Mouse (Mus musculus) kidney, adult 2 months (tissue): ENCODE measurements around the gene Mapk9.

ENCODE experiments used
- CTCF ChIP-seq: fragments of 200-500 bp; conservative IDR thresholded peaks from 2 replicates; pipeline ENCODE4 v1.5.1; 2011; ENCODE audit warnings: low read depth, mild to moderate bottlenecking, control low read depth, low read length, moderate library complexity, mixed read lengths; ENCODE audit not compliant: insufficient read depth, insufficient read length
- POLR2A ChIP-seq: fragments of 200-500 bp; IDR thresholded peaks from one replicate; pipeline ENCODE4 v1.6.1; 2011; ENCODE audit warnings: low read depth, low read length, control low read depth

DNA sequence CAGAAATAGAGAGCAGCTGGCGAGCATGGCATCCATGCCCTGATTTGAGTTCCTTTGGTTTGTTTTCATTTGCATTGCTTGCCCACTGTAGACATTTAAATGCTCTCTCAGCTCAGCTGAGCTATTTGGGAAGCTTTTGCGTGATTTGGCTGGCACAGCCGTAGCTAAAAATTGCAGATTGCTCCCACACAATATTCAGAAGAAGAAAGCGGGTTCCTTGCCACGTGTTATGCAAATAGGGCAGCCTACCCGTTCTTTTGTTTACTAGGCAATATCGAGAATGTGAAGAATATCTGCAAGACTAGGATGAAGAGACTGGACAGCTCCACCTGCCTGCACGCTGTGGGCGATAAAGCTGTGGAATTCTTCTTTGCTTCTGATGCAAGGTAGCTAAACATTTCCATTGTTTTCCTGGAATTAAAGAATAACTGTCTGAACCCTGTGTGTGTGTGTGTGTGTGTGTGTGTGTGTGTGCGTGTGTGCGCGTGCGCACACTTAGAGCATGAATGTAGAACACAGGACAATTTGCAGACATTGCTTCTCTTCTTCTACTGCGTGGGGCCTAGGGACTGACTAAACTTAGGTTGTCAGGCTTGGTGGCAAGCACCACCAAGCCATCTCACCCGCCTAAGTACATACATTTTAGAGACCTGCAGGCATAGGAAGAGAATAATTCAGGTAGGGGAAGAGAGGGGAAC lies 27.5 kb upstream of the Mapk9 start:
- TF ChIP-seq CTCF = no peak
- no peak for TF ChIP-seq POLR2A
